Mouse (Mus musculus): ENCODE measurements around the gene Zfp526.

Zfp526 gene

DNA sequence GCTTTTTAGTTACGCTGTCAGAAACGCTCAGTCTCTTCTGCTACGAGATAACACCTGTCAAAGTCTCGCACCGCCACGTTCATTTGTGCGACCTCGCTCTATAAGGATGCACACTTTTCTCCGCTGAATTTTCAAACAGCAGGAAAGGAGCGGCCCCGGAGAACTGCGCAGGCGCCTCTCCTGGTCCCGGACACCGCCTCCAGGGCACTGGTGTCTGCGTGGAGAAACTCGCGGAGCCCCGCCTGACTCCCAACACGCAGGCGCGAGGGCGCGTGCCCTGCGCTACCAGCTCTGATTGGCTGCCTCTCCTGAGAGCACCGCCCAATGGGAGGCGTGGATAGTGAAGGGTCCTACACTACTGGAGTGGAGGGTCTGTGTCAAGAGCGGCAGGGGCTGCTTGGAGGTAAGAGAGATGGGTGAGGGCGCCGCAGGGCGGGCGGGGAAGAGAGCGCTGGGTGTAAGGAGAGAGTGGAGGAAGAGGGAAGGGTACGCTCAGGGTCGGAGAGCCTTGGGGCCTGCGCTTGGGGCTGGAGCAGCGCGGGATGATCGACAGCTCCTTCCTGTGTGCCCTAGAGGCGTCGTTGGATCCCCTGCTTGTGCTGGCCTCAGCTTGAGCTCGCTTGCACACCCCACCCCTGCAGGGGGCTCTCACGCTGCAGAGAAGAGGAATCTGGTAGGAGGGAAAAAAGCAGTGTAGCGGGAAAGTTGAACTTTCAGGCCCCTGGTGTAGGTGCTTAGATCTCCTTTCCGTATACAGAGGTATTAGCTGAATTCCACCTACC is at the start of gene Zfp526:
Zfp526 (plus strand) TSS at position 324 of the 782 bp plus-strand sequence.
- DNase-seq (ENCODE audit: low read depth in 1 of 2, low spot score in 2 of 2), result peak; percentile 80 to 88

DNA sequence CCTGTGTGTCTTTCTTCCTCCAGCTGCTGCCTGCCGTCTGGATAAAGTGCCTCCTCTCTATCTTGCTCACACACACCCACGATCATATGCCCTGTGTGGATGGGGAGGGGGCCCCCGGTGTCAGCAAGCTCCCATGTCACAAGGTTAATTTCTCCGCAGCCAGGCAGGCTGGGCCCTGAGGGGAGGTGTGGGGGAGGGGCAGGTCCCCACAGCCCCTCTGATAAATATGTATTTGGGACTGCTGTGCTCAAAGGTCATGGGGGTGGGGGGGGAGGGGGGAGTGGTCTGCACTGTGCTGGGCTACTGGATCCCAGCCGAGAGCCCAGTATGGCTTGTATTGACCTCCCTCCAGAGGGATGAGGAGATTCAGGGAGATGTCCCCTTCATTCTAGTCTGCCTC is 48.6 kb upstream of the Zfp526 start:
- DNase-seq (ENCODE audit: low read depth in 1 of 2, low spot score in 2 of 2), result no peak

DNA sequence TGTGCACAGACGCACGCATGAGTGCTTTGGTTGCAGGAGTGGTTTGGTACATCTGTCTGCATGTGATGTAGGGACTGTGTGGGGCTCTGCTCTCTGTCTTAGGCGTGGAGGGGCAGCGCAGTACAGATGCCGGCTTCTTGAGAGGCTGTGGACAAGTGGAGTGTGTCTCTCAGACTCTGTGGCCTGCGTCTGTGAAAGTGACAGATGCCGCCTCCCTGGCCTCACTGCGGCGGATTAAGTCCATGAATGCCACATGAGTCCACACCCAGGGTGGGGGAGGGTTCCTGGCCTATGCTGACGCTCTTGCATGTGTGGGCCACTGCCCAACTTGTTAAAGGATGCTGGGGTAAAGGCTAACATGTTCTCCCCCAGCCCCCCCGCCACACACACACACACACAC is 46.9 kb upstream of the Zfp526 start:
- DNase-seq (ENCODE audit: low read depth in 1 of 2, low spot score in 2 of 2), result no peak

DNA sequence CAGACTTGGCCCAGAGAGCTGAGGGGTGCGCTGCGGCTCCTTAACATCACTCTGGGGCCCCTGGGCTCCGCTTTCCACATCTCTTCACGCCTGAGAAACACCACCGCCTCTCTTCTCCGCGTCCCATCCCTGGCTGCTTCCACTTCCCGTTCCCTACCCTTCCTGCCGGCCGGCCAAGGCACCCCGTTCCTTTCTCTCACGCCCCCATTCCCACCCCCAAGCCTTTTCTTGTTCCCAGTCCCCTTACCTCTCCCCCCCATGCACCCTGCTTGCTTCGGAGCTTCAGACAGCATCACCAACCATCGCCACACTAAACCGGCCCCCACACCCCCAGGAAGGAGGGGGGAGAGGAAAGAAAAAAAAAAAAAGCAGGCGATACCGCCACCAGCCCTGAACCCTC is 42.9 kb upstream of the Zfp526 start:
- no peak for DNase-seq (ENCODE audit: low read depth in 1 of 2, low spot score in 2 of 2)

DNA sequence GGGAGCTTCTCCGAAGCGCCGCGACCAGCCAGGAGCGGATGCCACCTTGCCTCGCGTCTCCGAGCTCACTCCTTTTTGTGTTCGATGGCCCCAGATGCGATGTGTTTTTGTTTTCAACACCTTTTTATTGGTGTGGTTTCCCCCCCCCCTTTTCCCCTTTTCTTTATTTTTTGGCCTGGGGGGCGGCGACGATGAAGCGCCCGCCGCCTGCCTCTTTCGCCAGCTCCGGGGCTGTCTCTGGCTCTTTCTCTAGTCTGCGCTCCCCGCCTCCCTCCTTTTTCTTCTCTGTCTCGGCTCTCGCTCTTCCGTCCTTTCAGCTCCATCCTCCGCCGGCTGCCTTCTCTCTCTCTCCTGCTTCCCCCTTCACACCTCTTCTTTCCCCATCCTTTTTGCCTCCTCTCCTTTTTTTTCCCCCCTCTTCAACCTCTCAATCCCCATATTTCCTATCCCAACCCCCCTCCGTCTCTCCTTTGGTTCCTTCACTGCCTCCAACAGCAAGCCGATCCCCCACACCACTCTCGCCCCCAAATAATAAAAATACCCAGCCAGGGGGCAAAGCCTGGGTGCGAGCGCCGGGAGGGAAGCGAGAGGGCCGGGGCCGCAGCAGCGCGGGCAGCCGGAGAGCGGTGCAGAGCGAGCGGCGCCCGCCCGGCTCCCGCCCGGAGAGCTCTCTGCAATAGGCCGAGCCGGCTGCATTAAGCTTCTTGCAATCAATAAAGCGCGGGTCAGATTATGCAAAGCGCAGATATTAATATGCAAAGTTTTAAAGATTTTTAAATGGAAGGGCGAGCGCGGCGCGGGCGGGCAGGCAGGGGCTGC is 42.2 kb upstream of the Zfp526 start:
- DNase-seq (ENCODE audit: low read depth in 1 of 2, low spot score in 2 of 2), result no peak

DNA sequence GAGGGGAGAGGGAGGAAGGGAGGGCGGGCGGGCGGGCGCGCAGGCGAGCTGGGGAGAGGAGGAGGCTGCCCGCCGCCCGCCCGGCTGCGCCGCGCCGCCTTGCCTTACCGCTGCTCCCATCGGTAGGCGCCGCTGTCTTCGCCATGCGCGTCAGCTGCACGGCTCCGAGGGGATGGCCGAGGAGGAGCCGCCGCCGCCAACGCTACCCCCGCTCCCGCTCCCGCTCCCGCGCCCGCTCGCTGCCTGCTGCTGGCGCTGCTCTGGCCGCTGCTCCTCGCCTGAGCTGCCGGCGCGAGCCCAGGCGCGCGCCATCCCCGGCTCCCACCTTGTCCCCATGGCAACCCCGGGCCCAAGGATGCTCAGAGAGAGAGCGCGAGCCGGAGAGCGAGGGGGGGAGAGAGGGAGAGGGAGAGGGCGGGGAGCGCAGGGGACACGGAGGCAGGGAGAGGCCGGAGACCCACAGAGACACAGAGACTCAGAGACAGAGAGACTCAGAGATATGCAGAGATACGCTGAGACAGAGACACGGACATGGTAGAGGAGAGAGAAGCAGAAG is 41.5 kb upstream of the Zfp526 start, which contains the start of gene Pou2f2:
Pou2f2 (minus strand) TSS at position 121 of the 556 bp plus-strand sequence.
- DNase-seq (ENCODE audit: low read depth in 1 of 2, low spot score in 2 of 2), result no peak

DNA sequence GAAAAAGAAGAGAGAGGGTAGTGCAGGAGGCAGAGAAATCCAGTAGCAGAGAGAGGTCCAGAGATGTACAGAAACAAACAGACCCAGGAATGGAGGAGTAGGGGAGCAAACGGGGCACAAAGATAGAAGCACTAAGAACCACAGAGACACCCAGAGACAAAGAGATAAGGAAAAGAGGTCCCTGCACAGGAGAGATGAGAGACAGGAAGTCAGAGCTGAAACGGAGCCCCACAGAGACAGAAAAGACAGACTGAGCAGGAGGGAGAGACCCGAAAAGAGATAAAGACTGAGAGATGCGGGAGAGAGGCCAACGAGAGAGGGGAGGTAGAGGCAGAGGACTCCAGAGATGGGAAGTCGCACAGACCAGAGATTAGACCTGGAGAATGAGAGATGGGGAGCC is 40.7 kb upstream of the Zfp526 start:
- DNase-seq (ENCODE audit: low read depth in 1 of 2, low spot score in 2 of 2), result no peak

DNA sequence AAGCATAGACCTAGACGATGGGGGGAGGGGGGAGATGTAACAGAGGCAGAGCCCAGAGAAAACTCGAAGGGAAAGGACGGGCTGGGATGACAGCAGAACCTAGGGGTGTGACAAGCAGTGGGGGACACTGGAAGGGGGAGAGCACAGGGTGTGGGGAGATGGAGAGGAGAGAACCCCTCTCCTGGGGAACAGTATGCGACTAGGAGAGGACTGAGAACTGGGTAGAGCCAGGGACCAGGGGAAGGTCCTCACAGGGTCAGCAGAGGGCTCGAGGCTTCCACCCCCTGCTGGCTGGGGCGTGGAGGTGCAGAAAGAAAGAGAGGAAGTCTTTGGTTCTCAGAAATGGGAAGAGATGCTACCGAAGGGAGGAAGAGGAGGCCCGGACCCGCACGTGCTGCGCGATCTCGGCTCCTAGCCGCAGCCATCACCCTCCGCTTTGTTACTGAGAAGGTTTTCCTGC is 39.9 kb upstream of the Zfp526 start:
- DNase-seq (ENCODE audit: low read depth in 1 of 2, low spot score in 2 of 2), result peak; percentile 35 to 59

DNA sequence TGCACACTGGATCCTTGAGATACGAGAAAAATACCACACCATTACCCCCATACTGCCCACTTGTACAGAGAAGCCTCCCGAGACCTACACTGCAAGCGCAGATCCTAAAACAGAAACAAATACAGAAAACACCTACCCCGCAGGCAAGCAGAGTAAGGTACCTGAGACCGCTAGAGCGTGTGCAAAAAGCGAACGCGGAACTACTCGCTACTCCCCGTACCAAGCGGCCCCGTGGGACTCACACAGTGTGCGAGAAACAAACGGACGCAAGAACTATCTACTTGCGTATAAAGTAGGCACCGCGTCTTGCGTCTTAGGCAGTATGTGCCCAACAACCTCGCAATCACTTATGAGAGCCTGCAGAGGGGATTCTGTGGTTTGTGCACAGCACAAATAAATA is 39.4 kb upstream of the Zfp526 start:
- DNase-seq (ENCODE audit: low read depth in 1 of 2, low spot score in 2 of 2), result no peak

DNA sequence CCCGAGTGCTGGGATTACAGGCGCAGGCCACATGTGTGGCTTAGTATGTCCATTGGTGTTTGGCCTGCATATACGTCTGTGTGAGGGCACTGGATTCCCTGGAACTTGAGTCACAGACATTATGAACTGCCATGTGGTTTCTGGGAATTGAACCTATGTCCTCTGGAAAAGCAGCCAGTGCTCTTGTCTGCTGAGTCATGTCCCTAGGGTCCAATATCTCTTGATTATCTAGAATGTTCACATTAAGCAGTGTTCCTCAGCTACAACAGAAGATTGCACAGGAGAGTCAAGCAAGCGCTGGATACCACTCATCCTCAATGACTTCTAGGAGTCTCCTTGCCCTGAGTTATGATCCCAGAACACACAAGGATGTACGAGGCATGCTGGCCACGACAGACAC is 37.1 kb upstream of the Zfp526 start:
- DNase-seq (ENCODE audit: low read depth in 1 of 2, low spot score in 2 of 2), result no peak

DNA sequence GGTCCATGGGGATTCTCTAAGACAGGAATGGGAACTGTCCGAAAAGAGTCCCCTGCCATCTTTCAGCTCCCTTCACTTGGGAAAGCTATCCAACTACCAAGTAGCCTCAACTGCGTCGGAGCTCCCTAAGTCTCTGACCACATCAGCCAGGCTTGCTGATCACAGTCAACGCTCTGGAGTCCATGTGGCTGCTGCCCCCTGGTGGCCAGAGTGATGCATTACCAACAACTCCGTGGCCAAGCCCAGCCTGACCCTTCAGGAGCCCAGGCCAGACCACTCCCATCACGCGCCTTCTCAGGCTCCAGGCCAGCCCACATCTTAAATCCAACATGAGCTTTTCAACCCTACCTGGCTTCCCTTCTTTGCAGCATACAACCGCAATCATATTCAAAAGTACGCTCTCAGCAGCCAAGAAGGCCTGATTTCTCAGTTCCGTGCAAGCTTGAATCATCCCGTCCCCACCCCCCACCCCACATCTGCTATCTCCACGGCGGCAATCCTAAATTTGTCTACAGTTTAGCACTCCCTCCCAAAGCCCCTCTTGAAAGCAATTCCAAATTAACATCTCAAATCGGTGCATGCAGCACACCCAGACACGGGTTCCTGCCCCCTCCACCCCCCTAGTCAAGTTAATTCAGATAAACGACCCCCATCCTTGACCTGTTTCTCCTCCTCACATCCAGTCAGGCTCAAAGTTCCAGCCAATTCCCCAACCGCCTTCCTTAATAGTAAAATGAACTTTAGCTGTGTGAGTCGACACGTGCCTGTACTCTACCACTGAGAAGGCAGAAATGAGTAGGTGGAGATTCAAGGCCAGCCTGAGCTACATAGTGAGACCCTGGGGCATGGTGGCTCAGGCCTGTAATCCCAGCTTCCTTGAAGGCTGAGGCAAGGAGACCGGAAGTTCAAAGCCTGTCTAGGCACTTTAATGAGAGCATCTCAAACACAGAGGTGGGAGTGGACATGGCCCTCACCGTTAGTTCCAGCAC is 33.3 kb upstream of the Zfp526 start:
- DNase-seq (ENCODE audit: low read depth in 1 of 2, low spot score in 2 of 2), result peak; percentile 54 to 83

DNA sequence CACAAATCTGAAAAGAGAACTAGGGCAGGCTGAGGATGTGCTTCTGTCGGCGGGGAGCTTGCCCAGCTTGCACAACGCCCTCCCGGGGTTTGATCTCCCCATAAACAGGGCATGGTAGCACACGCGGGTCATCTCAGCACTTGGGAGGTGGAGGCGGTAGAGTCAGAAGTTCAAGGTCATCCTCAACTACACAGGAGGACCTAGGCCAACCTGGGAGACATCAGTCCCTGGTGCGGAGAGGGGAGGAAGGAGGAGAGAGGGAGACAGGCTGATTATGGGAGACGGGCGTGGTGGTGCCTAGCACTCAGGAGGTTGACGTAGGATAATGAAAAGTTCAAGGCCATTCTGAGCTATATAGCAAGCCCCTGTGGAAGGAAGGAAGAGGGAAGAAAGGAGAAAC is 30.4 kb upstream of the Zfp526 start:
- no peak for DNase-seq (ENCODE audit: low read depth in 1 of 2, low spot score in 2 of 2)

DNA sequence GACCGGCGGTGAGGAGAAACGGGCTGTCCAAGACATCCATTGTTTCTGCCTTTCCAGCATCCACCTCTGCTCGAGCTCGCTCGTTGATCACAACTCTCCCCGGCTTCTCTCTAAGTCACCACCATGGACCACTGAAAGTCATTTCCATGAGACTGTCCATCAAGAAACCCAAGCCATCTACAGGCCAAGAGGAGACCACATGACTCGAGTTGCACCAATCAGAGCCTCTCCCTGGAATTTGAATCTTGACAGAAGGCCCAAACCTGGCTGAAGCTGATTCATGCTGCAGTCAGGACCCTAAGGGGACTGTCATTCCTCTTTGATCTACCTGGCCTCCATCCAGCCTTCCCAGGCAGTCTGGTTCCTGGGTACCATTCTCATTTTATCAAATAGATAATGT is 29.1 kb upstream of the Zfp526 start:
- DNase-seq (ENCODE audit: low read depth in 1 of 2, low spot score in 2 of 2), result no peak

DNA sequence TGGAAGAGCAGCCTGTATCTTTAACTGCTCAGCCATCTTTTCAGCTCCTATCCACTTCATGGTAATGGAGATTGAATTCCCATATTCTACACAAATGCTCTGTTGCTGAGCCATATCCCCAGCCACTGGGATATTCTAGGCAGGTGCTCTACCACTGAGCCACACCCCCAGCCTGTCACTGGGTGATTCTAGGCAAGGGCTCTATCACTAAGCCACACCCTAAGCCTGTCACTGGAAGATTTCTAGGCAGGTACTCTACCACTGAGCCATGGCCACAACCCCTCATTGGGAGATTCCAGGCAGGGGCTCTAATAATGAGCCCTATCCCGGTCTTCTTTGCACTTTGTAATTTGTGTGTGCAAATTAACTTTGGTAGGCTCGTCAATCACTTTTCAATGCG is 26.1 kb upstream of the Zfp526 start:
- no peak for DNase-seq (ENCODE audit: low read depth in 1 of 2, low spot score in 2 of 2)

DNA sequence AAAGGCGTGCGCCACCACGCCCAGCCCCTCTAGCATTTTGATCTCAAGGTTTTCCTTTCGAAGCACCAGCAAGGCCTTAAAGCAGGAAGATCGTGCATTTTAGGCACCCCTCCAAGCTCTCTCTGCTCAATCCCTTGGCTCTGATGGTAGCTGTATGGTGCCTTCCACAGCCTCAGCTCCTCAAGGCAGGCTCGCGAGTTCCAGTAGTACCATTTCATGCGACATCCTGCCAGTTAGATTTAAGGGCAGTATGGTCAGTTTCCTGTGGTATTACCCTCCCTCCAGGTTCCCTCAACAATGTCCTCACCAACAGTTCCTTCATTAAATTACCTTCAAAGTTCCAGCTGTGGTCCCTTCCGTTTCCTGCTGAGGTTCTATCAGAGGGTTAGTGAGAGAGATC is 25.1 kb upstream of the Zfp526 start:
- DNase-seq (ENCODE audit: low read depth in 1 of 2, low spot score in 2 of 2), result no peak

DNA sequence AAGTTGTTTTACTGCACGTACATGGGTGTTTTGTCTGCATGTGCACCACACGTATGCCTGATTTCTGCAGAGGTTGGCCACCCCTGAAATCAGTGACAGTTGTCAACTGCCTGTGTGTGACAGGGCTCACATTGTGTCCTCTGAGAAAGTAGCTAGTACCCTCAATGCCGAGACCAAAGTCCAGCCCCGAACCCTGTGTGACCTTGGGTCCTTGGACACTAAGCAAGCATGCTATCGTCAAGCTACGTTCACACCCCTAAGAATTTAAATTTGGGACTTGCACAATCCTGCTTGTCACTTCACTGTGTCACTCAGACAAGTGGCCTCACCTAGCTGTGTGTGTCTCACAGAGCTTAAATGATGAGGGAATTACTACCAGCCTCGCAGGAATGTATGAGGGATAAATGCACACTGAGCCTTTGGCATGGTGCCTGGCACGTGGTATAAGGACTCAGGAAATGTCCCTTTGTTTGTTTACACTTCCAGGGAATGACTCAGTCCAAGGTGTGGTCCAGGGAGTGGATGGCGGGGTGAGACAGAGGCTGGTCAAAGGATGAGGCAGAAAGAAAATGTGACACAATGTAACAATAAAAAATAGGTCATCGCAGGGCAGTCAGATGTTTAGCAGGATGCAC is 23.7 kb upstream of the Zfp526 start:
- no peak for DNase-seq (ENCODE audit: low read depth in 1 of 2, low spot score in 2 of 2)

DNA sequence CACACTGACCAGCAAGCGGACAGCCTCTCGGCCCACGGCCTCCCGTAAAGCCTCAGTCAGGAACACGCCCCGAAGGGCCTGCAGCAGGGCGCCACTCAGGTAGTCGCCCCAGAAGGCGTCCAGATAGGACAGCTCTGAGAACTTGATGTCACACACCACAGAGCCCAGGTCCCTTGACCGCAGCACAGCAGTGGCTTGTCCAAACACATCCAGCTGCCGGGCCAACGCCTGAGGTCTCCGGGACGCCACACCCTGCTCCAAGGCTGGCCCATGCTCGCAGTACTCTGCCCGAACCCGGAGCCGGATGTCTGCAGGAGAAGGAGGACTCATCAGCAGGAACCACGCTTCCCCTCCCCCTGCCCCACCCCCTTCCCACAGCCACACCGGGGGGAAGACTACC is 17.6 kb upstream of the Zfp526 start:
- no peak for DNase-seq (ENCODE audit: low read depth in 1 of 2, low spot score in 2 of 2)

DNA sequence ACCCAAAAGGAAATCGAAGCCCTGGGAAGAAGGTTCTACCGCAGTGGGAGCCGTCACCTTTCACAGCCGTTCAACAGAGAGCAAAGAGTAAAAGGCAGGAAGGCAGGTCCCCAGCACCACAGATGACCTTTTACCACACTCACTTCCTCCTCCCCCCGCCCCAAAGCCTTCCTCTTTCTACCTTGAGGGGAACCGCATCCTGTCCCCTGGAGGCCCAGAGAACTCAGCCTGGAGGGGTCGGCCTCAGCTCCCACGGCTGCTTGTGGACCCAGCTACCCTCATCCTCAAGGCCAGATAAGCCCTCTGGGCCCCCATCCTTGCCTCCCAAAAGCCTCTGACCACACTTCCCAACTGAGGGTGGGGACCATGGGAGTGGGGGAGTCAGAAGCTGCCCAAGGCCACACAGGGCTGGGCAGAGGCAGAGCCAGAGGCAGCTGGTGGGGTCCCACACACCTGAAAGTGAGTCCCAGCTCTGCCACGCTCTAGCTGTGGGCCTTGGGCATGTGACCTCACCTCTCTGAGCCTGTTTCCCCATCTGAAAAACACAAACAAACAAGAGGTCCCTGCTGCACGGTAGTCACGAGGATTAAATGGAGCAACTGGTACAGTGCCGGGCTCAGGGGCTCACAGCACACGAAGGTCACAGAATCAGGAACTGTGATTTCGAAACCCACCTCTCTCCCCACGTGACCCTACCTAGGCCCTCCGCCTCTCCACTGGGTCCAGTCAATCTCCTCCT is 15.7 kb upstream of the Zfp526 start:
- peak in 1 of 2 experiments; percentile 61 for DNase-seq (ENCODE audit: low read depth in 1 of 2, low spot score in 2 of 2)

DNA sequence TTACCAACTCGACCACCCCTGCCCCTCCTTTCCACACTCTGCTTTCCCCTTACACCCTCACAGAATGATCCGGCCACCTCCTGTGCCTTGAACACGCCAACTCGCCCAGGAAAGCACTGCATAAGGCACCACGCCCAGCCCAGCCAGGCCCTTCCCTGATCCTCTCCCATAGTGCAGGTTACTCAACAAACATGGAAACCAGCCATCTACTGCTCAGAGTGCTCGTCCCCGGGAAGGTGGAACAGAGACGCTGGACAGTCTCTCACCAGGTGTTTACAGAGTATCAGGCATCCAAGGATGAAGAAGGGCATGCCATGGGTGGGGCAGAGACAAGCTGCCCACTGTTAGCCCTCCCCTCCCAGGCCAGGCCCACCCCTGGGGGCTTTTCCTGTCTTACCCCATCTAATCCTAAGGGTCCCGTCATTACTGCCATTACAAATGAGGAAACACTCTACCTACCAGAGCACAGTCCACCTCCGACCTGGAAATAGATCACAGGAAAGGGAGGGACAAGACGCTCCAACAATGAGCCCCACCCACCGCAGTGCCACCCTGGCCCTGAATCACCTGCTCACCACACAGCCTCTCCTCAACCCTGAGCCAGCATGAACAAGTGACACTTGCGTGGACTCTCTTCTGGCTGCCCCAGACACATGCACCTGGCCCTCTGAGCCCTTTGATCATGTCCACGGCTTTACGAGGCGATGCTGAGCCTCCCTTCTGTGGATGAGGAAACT is 15.0 kb upstream of the Zfp526 start:
- DNase-seq (ENCODE audit: low read depth in 1 of 2, low spot score in 2 of 2), result no peak
